Mouse (Mus musculus) myocyte (in vitro differentiated cells): ENCODE results near the gene Hist1h2ag.

Experiments used
- E2F4 ChIP-seq: IDR thresholded peaks from one replicate; pipeline ENCODE4 v1.6.1; 2011; ENCODE audit warnings: mild to moderate bottlenecking, control low read depth, moderate library complexity; ENCODE audit not compliant: insufficient read depth
- MAX ChIP-seq: IDR thresholded peaks from one replicate; pipeline ENCODE4 v1.6.1; 2011; ENCODE audit warnings: low read depth, mild to moderate bottlenecking, control low read depth
- MYOD1 ChIP-seq, 3 experiments: IDR thresholded peaks; one replicate each; pipeline ENCODE4 v1.6.1; 2011; ENCODE audit warnings: control low read depth in 2 of 3, low read depth in 2 of 3, mild to moderate bottlenecking in 2 of 3, moderate library complexity in 1 of 3; ENCODE audit not compliant: insufficient read length in 2 of 3, control insufficient read depth in 1 of 3
- MYOG ChIP-seq, 3 experiments: IDR thresholded peaks; one replicate each; pipeline ENCODE4 v1.6.1; 2011; ENCODE audit warnings: control low read depth in 2 of 3, low read depth in 2 of 3, mild to moderate bottlenecking in 2 of 3; ENCODE audit not compliant: insufficient read length in 2 of 3, control insufficient read depth in 1 of 3, insufficient read depth in 1 of 3
- POLR2A ChIP-seq: IDR thresholded peaks from one replicate; pipeline ENCODE4 v1.6.1; 2011; ENCODE audit warnings: low read depth, mild to moderate bottlenecking, control low read depth, moderate library complexity; ENCODE audit not compliant: insufficient read length
- POLR2AphosphoS2 ChIP-seq: IDR thresholded peaks from one replicate; pipeline ENCODE4 v1.6.1; 2011; ENCODE audit warnings: low read depth, control low read depth; ENCODE audit not compliant: insufficient read length

- TF ChIP-seq POLR2A: peak; percentile 44
- no peak for TF ChIP-seq MYOG (IDR thresholded peaks at IDR 0.05; ENCODE audit: control insufficient read depth in 1 of 3, insufficient read depth in 1 of 3, insufficient read length in 2 of 3, low read depth in 2 of 3)
- TF ChIP-seq MAX: no peak
- no peak for TF ChIP-seq E2F4
- no peak for TF ChIP-seq POLR2AphosphoS2
- no peak for TF ChIP-seq MYOD1 (IDR thresholded peaks at IDR 0.05; ENCODE audit: control insufficient read depth in 1 of 3, insufficient read length in 2 of 3, low read depth in 2 of 3)
These were observed 1.0 kb upstream of the Hist1h2ag start for GRCm38 (mm10) chr13:22043503-22044431.
